Mouse (Mus musculus): ENCODE measurements at regions not wholly inside any gene's neighbourhood (a gene's known extent, or its start where the extent isn't known, plus 50 kb on each side); places are given as distances from the start of the nearest gene placed in this dataset.

DNA sequence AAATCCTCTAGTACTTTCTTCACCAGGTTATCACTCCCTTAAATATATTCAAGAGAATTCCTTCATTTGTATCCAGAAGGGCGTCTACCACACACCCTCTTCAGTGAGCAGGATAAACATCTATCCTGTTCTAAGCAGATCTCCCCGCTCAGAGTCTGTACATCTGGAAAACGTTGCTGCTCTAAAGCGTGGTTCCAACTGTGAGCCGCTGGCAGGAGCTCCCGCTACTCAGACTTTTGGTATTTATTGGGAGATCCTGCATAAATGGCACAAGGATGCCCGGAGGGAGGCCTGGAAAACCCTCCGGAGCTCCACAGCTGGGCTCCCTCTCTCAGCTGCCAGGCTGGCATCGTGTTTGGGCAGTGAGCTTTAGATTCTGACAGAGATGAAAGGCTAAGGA, 54.3 kb upstream of the Sestd1 start:
- TF ChIP-seq CTCF (IDR thresholded peaks at IDR 0.05; ENCODE audit: borderline replicate concordance, control insufficient read depth, extremely low read depth, insufficient read depth, low read length, poor library complexity) (no peak), POLR2A (IDR thresholded peaks at IDR 0.05; ENCODE audit: control insufficient read depth, extremely low read depth, insufficient read depth, low read length, poor library complexity) (no peak)

All from thymus, adult 2 months (tissue).